Mouse (Mus musculus) cortical plate, adult 2 months (tissue): ENCODE results near the gene Elf2.

Experiments used
- CTCF ChIP-seq: fragments of 200-500 bp; IDR thresholded peaks from 2 replicates; pipeline ENCODE4 v1.5.1; 2011; ENCODE audit warnings: mild to moderate bottlenecking, control low read depth, low read length; ENCODE audit not compliant: insufficient read depth; ENCODE audit errors: extremely low read depth
- POLR2A ChIP-seq: fragments of 200-500 bp; IDR thresholded peaks from 2 replicates; pipeline ENCODE4 v1.6.1; 2011; ENCODE audit warnings: mild to moderate bottlenecking, low read length, control low read depth; ENCODE audit not compliant: insufficient read depth; ENCODE audit errors: extremely low read depth

- no peak for TF ChIP-seq CTCF
- TF ChIP-seq POLR2A, result no peak
Observed at GRCm38 (mm10) chr3:51222834-51223460, 117.5 kb downstream of the Elf2 start.
